Comparison of ENCODE assay signal across 8 mouse cellular contexts in genomic region chr16:22439499-22440177, GRCm38 (mm10). TPM values are rescaled to one million over a fixed set of nuclear protein-coding genes. Genes with fewer than 3 reads are reported as not detected.
DNase-seq lines count a peak whose midpoint lies in the region; ATAC-seq and TF ChIP-seq lines count a peak whose summit lies in the region.

Gene Etv5, minus strand, starts transcription at chr16:22439719.

- H3K9ac ChIP-seq in embryonic facial prominence, embryonic 15.5 days: peak within 1 kb of the TSS; percentile 71
- peak within 1 kb of the TSS; percentile 86 for H3K9ac ChIP-seq in limb, embryonic 14.5 days (ENCODE audit: low read depth, low read length, severe bottlenecking)
- H3K9ac ChIP-seq in midbrain, postnatal 0 days (replicated peaks; ENCODE audit: low read length, poor library complexity, severe bottlenecking): peak within 1 kb of the TSS; percentile 77

- no peaks in the 10 kb centered on the region; the same call in 1 of the 2 replicates for H3K4me1 ChIP-seq in bone marrow, adult 2 months (ENCODE audit: control insufficient read depth, insufficient read depth, low read length)
- peaks cover 24% of the 10 kb centered on the region for H3K4me1 ChIP-seq in embryonic facial prominence, embryonic 15.5 days
- H3K4me1 ChIP-seq in limb, embryonic 14.5 days (ENCODE audit: control insufficient read depth, insufficient read depth, low read length): peaks cover 12% of the 10 kb centered on the region
- H3K4me1 ChIP-seq in midbrain, postnatal 0 days (ENCODE audit: insufficient read depth, low read length): no peaks in the 10 kb centered on the region

- DNase-seq in 416B (ENCODE audit: low read depth): peak; percentile 100
- peak; percentile 99 for DNase-seq in heart, adult 8-10 months (ENCODE audit: low spot score)
- peak; percentile 100 for DNase-seq in kidney, adult 9 months
- DNase-seq in limb, embryonic 14.5 days (ENCODE audit: low spot score): peak; percentile 99
- peak; percentile 100 for DNase-seq in midbrain, postnatal 0 days (ENCODE audit: low spot score)
- peak; percentile 91 to 92 for DNase-seq in spleen, postnatal 14 days (ENCODE audit: low spot score in 2 of 2)

- peak; percentile 98 for ATAC-seq in embryonic facial prominence, embryonic 15.5 days (ENCODE audit: insufficient number of reproducible peaks, low FRiP score, low TSS enrichment, low read depth)
- peak; percentile 98 for ATAC-seq in limb, embryonic 14.5 days (ENCODE audit: low FRiP score, low read depth)
- peak; percentile 98 for ATAC-seq in midbrain, postnatal 0 days (ENCODE audit: low FRiP score)

- peak; percentile 72; the same call in 1 of the 2 replicates for TF ChIP-seq POLR2A in bone marrow, adult 2 months (IDR thresholded peaks at IDR 0.05; ENCODE audit: borderline replicate concordance, control insufficient read depth, low read depth, low read length)
- peak; percentile 91; the same call in 1 of the 2 replicates for TF ChIP-seq POLR2A in limb, embryonic 14.5 days (IDR thresholded peaks at IDR 0.05; ENCODE audit: borderline replicate concordance, extremely low read depth, insufficient read depth, insufficient read length)

- H3K27me3 ChIP-seq in embryonic facial prominence, embryonic 15.5 days: peaks cover 6% of the 10 kb centered on the region; the same call in 1 of the 2 replicates
- no peaks in the 10 kb centered on the region for H3K27me3 ChIP-seq in limb, embryonic 14.5 days (ENCODE audit: control insufficient read depth, insufficient read depth, low read length)
- H3K27me3 ChIP-seq in midbrain, postnatal 0 days (ENCODE audit: insufficient read depth, low read length): peaks cover 29% of the 10 kb centered on the region

- peak within 1 kb of the TSS; percentile 71 for H3K4me3 ChIP-seq in bone marrow, adult 2 months (replicated peaks; ENCODE audit: control insufficient read depth, low read depth, low read length)
- peak within 1 kb of the TSS; percentile 85 for H3K4me3 ChIP-seq in embryonic facial prominence, embryonic 15.5 days (replicated peaks)
- peak within 1 kb of the TSS; percentile 87 for H3K4me3 ChIP-seq in limb, embryonic 14.5 days (replicated peaks; ENCODE audit: low read length)
- H3K4me3 ChIP-seq in midbrain, postnatal 0 days (ENCODE audit: low read depth, low read length): peak within 1 kb of the TSS; percentile 88

- no peaks in the 10 kb centered on the region for H3K36me3 ChIP-seq in embryonic facial prominence, embryonic 15.5 days
- H3K36me3 ChIP-seq in limb, embryonic 14.5 days (ENCODE audit: control insufficient read depth, insufficient read depth, low read length): peaks cover 8% of the 10 kb centered on the region
- no peaks in the 10 kb centered on the region for H3K36me3 ChIP-seq in midbrain, postnatal 0 days (ENCODE audit: insufficient read depth, low read length)

- peak within 1 kb of the TSS; percentile 95 for H3K4me2 ChIP-seq in embryonic facial prominence, embryonic 15.5 days (replicated peaks)
- peak within 1 kb of the TSS; percentile 98 for H3K4me2 ChIP-seq in limb, embryonic 14.5 days (replicated peaks; ENCODE audit: low read depth, low read length, severe bottlenecking)
- peak within 1 kb of the TSS; percentile 99 for H3K4me2 ChIP-seq in midbrain, postnatal 0 days (ENCODE audit: low read depth, low read length, poor library complexity, severe bottlenecking)

- peak within 1 kb of the TSS; percentile 29; the same call in 1 of the 2 replicates for H3K27ac ChIP-seq in bone marrow, adult 2 months (ENCODE audit: control insufficient read depth, insufficient read depth, low read depth, low read length, poor library complexity)
- H3K27ac ChIP-seq in embryonic facial prominence, embryonic 15.5 days (replicated peaks): peak within 1 kb of the TSS; percentile 88
- peak within 1 kb of the TSS; percentile 81 for H3K27ac ChIP-seq in limb, embryonic 14.5 days (replicated peaks; ENCODE audit: low read depth, low read length)
- H3K27ac ChIP-seq in midbrain, postnatal 0 days (ENCODE audit: low read depth, low read length): peak within 1 kb of the TSS; percentile 81

- H3K9me3 ChIP-seq in embryonic facial prominence, embryonic 15.5 days (replicated peaks): no peaks in the 10 kb centered on the region
- no peaks in the 10 kb centered on the region for H3K9me3 ChIP-seq in limb, embryonic 14.5 days (ENCODE audit: control insufficient read depth, low read length)
- no peaks in the 10 kb centered on the region for H3K9me3 ChIP-seq in midbrain, postnatal 0 days (ENCODE audit: low read length)

- WGBS in bone marrow, adult 2 months: under 1% methylated on average over 63 of the region's 63 CpGs
- WGBS in embryonic facial prominence, embryonic 15.5 days: under 1% methylated on average over 57 of the region's 63 CpGs
- WGBS in limb, embryonic 14.5 days: 5% methylated on average over 51 of the region's 63 CpGs
- WGBS in midbrain, postnatal 0 days: under 1% methylated on average over 59 of the region's 63 CpGs

- no peak for TF ChIP-seq CTCF in bone marrow, adult 2 months (IDR thresholded peaks at IDR 0.05; ENCODE audit: control insufficient read depth, insufficient read depth, low read length)
- TF ChIP-seq CTCF in midbrain, postnatal 0 days (IDR thresholded peaks at IDR 0.05): 0 out of 2 replicates have a peak, but pooled peaks have one; percentile 6

RNA-seq across cellular contexts. Expression of gene Etv5, which starts in this region (rescaled TPM):
- polyA plus RNA-seq in bone marrow, adult 2 months (2011; ENCODE audit: insufficient read depth, insufficient read length, low replicate concordance, missing spikeins): 2.3 and 18.0 TPM in 2 replicates
- 30.7 and 31.8 TPM in 2 replicates for polyA plus RNA-seq in embryonic facial prominence, embryonic 15.5 days (2015; fragmentation: Nextera tagmentation; extraction: Ambion mirVana)
- 1 to 10 TPM; 8.8 to 9.8 (median 9.3) TPM for total RNA-seq in heart, adult 8-10 months (2022)
- 39.0 and 49.4 TPM in 2 replicates for polyA plus RNA-seq in limb, embryonic 14.5 days (2012; rRNA removed)
- 35.3 and 36.8 TPM in 2 replicates for polyA plus RNA-seq in limb, embryonic 14.5 days (2014; fragmentation: Nextera tagmentation; extraction: Ambion mirVana)
- total RNA-seq in midbrain, postnatal 0 days (2014; rRNA removed): 25.9 and 38.2 TPM in 2 replicates
- 17.9 and 20.7 TPM in 2 replicates for polyA plus RNA-seq in midbrain, postnatal 0 days (2015; fragmentation: Nextera tagmentation; extraction: Ambion mirVana)

Comparison
In these comparisons a context has a peak if more than half of its experiments do, and no peak if none do; other contexts are left out.
1. Peak in every context shown above with its lines: DNase-seq, ATAC-seq, H3K4me3 ChIP-seq and H3K27ac ChIP-seq.
2. H3K27ac ChIP-seq: peak in every context shown above with its lines; median percentile 88 in embryonic facial prominence, embryonic 15.5 days; 81 in limb, embryonic 14.5 days; 81 in midbrain, postnatal 0 days; 29 in bone marrow, adult 2 months.